ENCODE assay signal across 8 mouse cellular contexts in genomic region chr11:97361948-97362648, GRCm38 (mm10). TPM values are rescaled to one million over a fixed set of nuclear protein-coding genes. Genes with fewer than 3 reads are reported as not detected.
DNase-seq lines count a peak whose midpoint lies in the region; ATAC-seq and TF ChIP-seq lines count a peak whose summit lies in the region.

TSS of gene Socs7 (plus strand) at chr11:97362551.

- no peak for TF ChIP-seq CTCF in liver, embryonic 14.5 days (IDR thresholded peaks at IDR 0.05; ENCODE audit: low read depth)
- no peak for TF ChIP-seq CTCF in stomach, postnatal 0 days (IDR thresholded peaks at IDR 0.05; ENCODE audit: low read depth)

- no peaks in the 10 kb centered on the region for H3K9me3 ChIP-seq in heart, embryonic 15.5 days (replicated peaks)
- H3K9me3 ChIP-seq in liver, embryonic 14.5 days (ENCODE audit: control insufficient read depth, low read length), result no peaks in the 10 kb centered on the region
- no peaks in the 10 kb centered on the region for H3K9me3 ChIP-seq in neural tube, embryonic 11.5 days (ENCODE audit: control insufficient read depth, low read length)
- H3K9me3 ChIP-seq in stomach, postnatal 0 days (ENCODE audit: control insufficient read depth, low read length), result no peaks in the 10 kb centered on the region

- TF ChIP-seq EP300 in liver, embryonic 14.5 days (IDR thresholded peaks at IDR 0.05; ENCODE audit: low read depth), result no peak
- no peak for TF ChIP-seq EP300 in stomach, postnatal 0 days (optimal IDR thresholded peaks at IDR 0.05)

- peak; percentile 94 for ATAC-seq in heart, embryonic 15.5 days (replicated peaks; ENCODE audit: insufficient number of reproducible peaks, insufficient read depth, low FRiP score, low read depth)
- ATAC-seq in liver, embryonic 14.5 days (ENCODE audit: insufficient read depth), result peak; percentile 93
- ATAC-seq in neural tube, embryonic 11.5 days (ENCODE audit: insufficient read depth, low FRiP score, low TSS enrichment), result peak; percentile 95
- ATAC-seq in stomach, postnatal 0 days (ENCODE audit: low FRiP score, low TSS enrichment), result peak; percentile 96

- H3K27me3 ChIP-seq in heart, embryonic 15.5 days, result no peaks in the 10 kb centered on the region
- H3K27me3 ChIP-seq in liver, embryonic 14.5 days (ENCODE audit: control insufficient read depth, insufficient read depth, low read length), result no peaks in the 10 kb centered on the region
- H3K27me3 ChIP-seq in neural tube, embryonic 11.5 days (ENCODE audit: control insufficient read depth, insufficient read depth, low read length), result no peaks in the 10 kb centered on the region
- no peaks in the 10 kb centered on the region for H3K27me3 ChIP-seq in stomach, postnatal 0 days (ENCODE audit: control insufficient read depth, insufficient read depth, low read length)

- H3K9ac ChIP-seq in heart, embryonic 15.5 days, result peak within 1 kb of the TSS; percentile 98
- H3K9ac ChIP-seq in liver, embryonic 14.5 days (replicated peaks), result peak within 1 kb of the TSS; percentile 84
- peak within 1 kb of the TSS; percentile 95 for H3K9ac ChIP-seq in neural tube, embryonic 11.5 days (ENCODE audit: low read length)
- H3K9ac ChIP-seq in stomach, postnatal 0 days (ENCODE audit: low read length), result peak within 1 kb of the TSS; percentile 96

- H3K4me1 ChIP-seq in brown adipose tissue, adult 24 weeks (ENCODE audit: control insufficient read depth, insufficient read depth, insufficient read length, low read length), result peaks cover 4% of the 10 kb centered on the region; the same call in 1 of the 2 replicates
- peaks cover 34% of the 10 kb centered on the region for H3K4me1 ChIP-seq in heart, embryonic 15.5 days (replicated peaks)
- peaks cover 18 to 22% of the 10 kb centered on the region in 2 experiments for H3K4me1 ChIP-seq in liver, embryonic 14.5 days (replicated peaks; ENCODE audit: control insufficient read depth in 2 of 2, insufficient read depth in 2 of 2, low read length in 1 of 2)
- peaks cover 20% of the 10 kb centered on the region for H3K4me1 ChIP-seq in neural tube, embryonic 11.5 days (ENCODE audit: control insufficient read depth, insufficient read depth, low read length)
- H3K4me1 ChIP-seq in stomach, postnatal 0 days (replicated peaks; ENCODE audit: control insufficient read depth, insufficient read depth), result no peaks in the 10 kb centered on the region

- under 1% methylated on average over 33 of the region's 81 CpGs for WGBS in heart, embryonic 15.5 days
- WGBS in liver, embryonic 14.5 days (ENCODE audit: insufficient replicate concordance), result 1% methylated on average over 53 of the region's 81 CpGs
- 1% methylated on average over 25 of the region's 81 CpGs for WGBS in neural tube, embryonic 11.5 days
- WGBS in stomach, postnatal 0 days, result under 1% methylated on average over 24 of the region's 81 CpGs

- H3K4me3 ChIP-seq in brown adipose tissue, adult 24 weeks (ENCODE audit: insufficient read depth, low read depth, low read length), result peak within 1 kb of the TSS; percentile 100
- peak within 1 kb of the TSS; percentile 91 for H3K4me3 ChIP-seq in heart, embryonic 15.5 days
- H3K4me3 ChIP-seq in liver, embryonic 14.5 days (ENCODE audit: insufficient read depth in 1 of 2, low read depth in 2 of 2, low read length in 2 of 2), result peak within 1 kb of the TSS; percentile 61 to 98
- peak within 1 kb of the TSS; percentile 100 for H3K4me3 ChIP-seq in neural tube, embryonic 11.5 days (ENCODE audit: low read depth, low read length)
- H3K4me3 ChIP-seq in stomach, postnatal 0 days (ENCODE audit: low read depth, low read length), result peak within 1 kb of the TSS; percentile 93

- H3K4me2 ChIP-seq in heart, embryonic 15.5 days, result peak within 1 kb of the TSS; percentile 75
- H3K4me2 ChIP-seq in liver, embryonic 14.5 days (ENCODE audit: low read depth), result peak within 1 kb of the TSS; percentile 80
- peak within 1 kb of the TSS; percentile 78 for H3K4me2 ChIP-seq in neural tube, embryonic 11.5 days (ENCODE audit: low read depth)
- peak within 1 kb of the TSS; percentile 89 for H3K4me2 ChIP-seq in stomach, postnatal 0 days (replicated peaks; ENCODE audit: low read depth)

- H3K27ac ChIP-seq in brown adipose tissue, adult 24 weeks (replicated peaks; ENCODE audit: low read depth, low read length), result peak within 1 kb of the TSS; percentile 68
- peak within 1 kb of the TSS; percentile 94 for H3K27ac ChIP-seq in heart, embryonic 15.5 days
- H3K27ac ChIP-seq in liver, embryonic 14.5 days, result peak within 1 kb of the TSS; percentile 58
- H3K27ac ChIP-seq in neural tube, embryonic 11.5 days (ENCODE audit: low read depth, low read length), result peak within 1 kb of the TSS; percentile 84
- H3K27ac ChIP-seq in stomach, postnatal 0 days (replicated peaks), result peak within 1 kb of the TSS; percentile 86

- no peaks in the 10 kb centered on the region for H3K36me3 ChIP-seq in heart, embryonic 15.5 days
- H3K36me3 ChIP-seq in liver, embryonic 14.5 days (replicated peaks; ENCODE audit: control insufficient read depth, insufficient read depth, low read depth), result no peaks in the 10 kb centered on the region
- no peaks in the 10 kb centered on the region for H3K36me3 ChIP-seq in neural tube, embryonic 11.5 days (ENCODE audit: control insufficient read depth, insufficient read depth, low read length)
- no peaks in the 10 kb centered on the region for H3K36me3 ChIP-seq in stomach, postnatal 0 days (ENCODE audit: control insufficient read depth, insufficient read depth, low read length)

- DNase-seq in CD4-positive, CD25-positive, alpha-beta regulatory T cell, adult 2 months (ENCODE audit: low read depth, low spot score), result peak; percentile 95
- peak; percentile 66 for DNase-seq in fibroblast of lung, adult 2 months (ENCODE audit: low read depth)
- DNase-seq in kidney, postnatal 25 days, result peak; percentile 96 to 97
- peak; percentile 78 to 82 (median 80) for DNase-seq in liver, embryonic 14.5 days (ENCODE audit: low read depth in 3 of 3, low spot score in 3 of 3)
- DNase-seq in neural tube, embryonic 11.5 days (ENCODE audit: low spot score), result peak; percentile 94
- peak; percentile 96 for DNase-seq in stomach, postnatal 0 days (ENCODE audit: low spot score)

RNA-seq across cellular contexts. Expression of gene Socs7, which starts in this region (rescaled TPM):
- polyA plus RNA-seq in brown adipose tissue, adult 24 weeks (2012; ENCODE audit: insufficient read depth, insufficient read length, missing spikeins), result 5.7 and 6.3 TPM in 2 replicates
- polyA plus RNA-seq in heart, embryonic 15.5 days (2015; fragmentation: Nextera tagmentation; extraction: Ambion mirVana), result 3.0 and 3.5 TPM in 2 replicates
- 2.1 and 2.4 TPM in 2 replicates for polyA plus RNA-seq in liver, embryonic 14.5 days (2012; rRNA removed)
- polyA plus RNA-seq in liver, embryonic 14.5 days (2014; fragmentation: Nextera tagmentation; extraction: Ambion mirVana), result 0.38 and 0.53 TPM in 2 replicates
- 3.1 and 3.2 TPM in 2 replicates for polyA plus RNA-seq in neural tube, embryonic 11.5 days (2014; fragmentation: Nextera tagmentation; extraction: Ambion mirVana)
- 1.3 and 1.7 TPM in 2 replicates for polyA plus RNA-seq in stomach, postnatal 0 days (2015; fragmentation: Nextera tagmentation; extraction: Ambion mirVana)

Comparison
In these comparisons a context has a peak if more than half of its experiments do, and no peak if none do; other contexts are left out.
1. Peak in every context shown above with its lines: DNase-seq, ATAC-seq, H3K4me3 ChIP-seq and H3K27ac ChIP-seq.